Mouse (Mus musculus) ES-E14 (cell line): ENCODE measurements at regions not wholly inside any gene's neighbourhood (a gene's known extent, or its start where the extent isn't known, plus 50 kb on each side); places are given as distances from the start of the nearest gene placed in this dataset.

Experiments
- CHD2 ChIP-seq: IDR thresholded peaks from 2 replicates; pipeline ENCODE4 v1.6.1; 2014; ENCODE audit warnings: mild to moderate bottlenecking, low read depth, low read length, inconsistent platforms
- HCFC1 ChIP-seq: IDR thresholded peaks from 2 replicates; pipeline ENCODE4 v1.6.1; 2012; ENCODE audit warnings: low read length, inconsistent platforms, borderline replicate concordance; ENCODE audit not compliant: insufficient read depth

- TF ChIP-seq CHD2: no peak
- TF ChIP-seq HCFC1: no peak
Observed at GRCm38 (mm10) chr4:53976036-53976638, 150.3 kb downstream of the Tmem38b start.
